Mouse (Mus musculus): ENCODE results near the gene Tkfc.
"Not testable (repeated sequence)": the region's sequence is repeated elsewhere in the genome, so short reads cannot be mapped to it uniquely, and the experiment has no call there.

Tkfc gene

GRCm38 (mm10) chr19:10587231-10587630 is 18.2 kb downstream of the Tkfc start:
- no peak for DNase-seq

DNA sequence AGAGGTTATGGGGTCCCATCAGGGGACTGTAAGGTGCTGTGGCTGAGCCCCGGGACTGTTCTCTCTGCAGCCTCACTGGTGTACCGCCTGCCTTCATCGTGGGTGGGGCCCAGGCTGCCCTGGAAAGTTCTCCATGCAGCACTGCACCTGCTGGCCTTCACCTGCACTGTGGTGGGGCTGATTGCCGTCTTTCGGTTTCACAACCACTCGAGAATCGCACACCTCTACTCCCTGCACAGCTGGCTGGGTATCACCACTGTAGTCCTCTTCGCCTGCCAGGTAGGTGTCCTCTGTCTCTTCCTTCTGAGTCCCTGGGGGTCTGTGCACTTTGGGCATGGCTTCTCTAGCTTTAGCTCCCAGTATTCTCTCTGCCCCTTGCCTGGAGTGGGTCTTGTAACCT is 20.3 kb downstream of the Tkfc start:
- DNase-seq = no peak

DNA sequence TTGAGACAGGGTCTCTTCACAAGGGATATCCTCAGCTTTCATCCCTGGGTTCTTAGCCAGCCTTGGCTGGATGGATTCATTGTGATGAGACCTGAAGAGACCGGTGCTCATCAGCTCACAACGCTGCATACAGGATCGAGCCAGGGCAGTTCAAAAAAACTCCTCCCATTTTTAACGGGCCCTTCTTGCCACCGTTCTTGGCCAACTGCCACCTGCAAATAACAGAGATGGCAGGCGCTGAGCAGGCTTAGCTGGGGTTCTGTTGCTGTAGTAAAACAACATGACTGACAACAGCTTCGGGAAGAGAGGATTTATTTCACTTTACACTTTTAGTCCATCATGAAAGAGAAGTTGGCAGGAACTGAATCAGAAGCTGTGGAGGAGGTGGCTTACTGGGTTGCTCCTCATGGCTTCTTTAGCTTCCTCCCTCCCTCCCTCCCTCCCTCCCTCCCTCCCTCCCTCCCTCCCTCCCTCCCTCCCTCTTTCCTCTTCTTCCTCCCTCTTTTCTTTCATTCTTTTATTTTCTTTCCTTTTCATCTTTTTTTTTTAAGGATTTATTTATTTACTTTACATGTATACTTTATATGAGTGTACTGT is 21.8 kb downstream of the Tkfc start:
- DNase-seq = no peak

DNA sequence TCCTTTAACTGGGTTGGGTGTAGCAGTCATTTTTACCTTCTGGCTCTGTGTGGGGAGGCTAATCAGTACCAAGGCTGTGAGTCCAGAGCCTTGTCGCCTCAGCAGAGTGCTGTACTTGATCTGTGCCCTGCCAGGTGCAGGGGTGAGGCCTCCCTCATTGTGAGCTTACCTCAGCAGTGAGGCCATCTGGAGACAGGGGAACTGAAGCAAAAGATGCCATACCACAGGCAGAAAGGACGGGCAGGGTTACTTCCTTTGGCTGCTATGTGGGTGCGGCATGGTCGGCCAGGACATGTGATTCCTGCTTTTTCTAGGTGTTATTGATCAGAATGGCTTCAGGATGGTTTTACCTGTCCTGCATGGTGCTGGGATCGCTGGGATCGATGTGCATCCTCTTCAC is 23.5 kb downstream of the Tkfc start:
- no peak for DNase-seq

GRCm38 (mm10) chr19:10580761-10581160 is 24.7 kb downstream of the Tkfc start:
- no peak for DNase-seq

GRCm38 (mm10) chr19:10580102-10580501 is 25.4 kb downstream of the Tkfc start:
- DNase-seq = no peak

DNA sequence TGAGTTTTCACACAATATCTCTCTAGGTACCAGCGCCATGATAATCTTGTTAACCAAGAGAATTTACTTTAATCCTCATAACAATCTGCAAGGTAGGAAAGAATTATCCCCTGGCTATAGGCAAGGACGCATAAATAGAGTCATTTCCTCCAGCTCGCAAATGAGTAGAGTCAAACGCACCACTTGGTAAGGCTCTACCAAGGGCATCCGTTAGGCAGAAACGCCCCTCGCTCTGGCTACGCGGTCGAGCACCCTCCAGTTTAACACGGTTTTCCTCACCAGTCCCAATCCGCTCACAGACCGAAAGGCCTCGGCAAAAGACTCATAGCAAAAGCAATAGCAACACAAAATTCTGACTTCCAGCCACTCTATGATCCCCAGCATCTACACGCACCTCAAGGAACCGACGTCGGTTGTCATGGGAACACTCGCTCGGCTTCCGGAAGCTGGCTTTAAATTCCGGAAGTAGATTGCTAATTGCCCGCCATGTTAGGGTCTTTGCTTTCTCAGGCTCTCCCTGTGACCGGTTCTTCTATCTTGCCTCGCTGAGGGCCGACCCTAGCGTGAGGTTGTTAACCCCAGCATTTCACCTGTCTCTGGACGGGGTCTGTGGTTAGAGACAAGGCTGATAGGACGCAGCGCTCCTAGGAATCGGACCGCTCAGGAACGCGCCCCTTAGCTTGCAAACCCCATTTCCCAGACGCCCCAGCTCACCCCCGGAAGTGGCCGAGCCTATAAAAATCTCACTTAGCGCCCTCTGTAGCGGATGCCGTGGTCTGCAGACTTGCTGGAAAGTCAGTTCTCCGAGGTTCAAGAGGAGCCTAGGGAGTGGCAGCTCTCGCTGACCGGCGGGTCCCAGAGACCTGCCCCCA is 28.5 kb downstream of the Tkfc start, which contains the start of the genes Cyb561a3 and Tmem138:
TSS of gene Cyb561a3 (plus strand) at position 483 of the 872 bp plus-strand sequence.
TSS of gene Tmem138 (minus strand) at position 673 of the 872 bp plus-strand sequence.
- peak; percentile 96 for DNase-seq

GRCm38 (mm10) chr19:10569627-10570026 is 35.8 kb downstream of the Tkfc start:
- DNase-seq = no peak

- DNase-seq = no peak
These were observed 40.2 kb downstream of the Tkfc start for GRCm38 (mm10) chr19:10565217-10565616.

GRCm38 (mm10) chr19:10564278-10564677 is 41.2 kb downstream of the Tkfc start:
- no peak for DNase-seq

DNA sequence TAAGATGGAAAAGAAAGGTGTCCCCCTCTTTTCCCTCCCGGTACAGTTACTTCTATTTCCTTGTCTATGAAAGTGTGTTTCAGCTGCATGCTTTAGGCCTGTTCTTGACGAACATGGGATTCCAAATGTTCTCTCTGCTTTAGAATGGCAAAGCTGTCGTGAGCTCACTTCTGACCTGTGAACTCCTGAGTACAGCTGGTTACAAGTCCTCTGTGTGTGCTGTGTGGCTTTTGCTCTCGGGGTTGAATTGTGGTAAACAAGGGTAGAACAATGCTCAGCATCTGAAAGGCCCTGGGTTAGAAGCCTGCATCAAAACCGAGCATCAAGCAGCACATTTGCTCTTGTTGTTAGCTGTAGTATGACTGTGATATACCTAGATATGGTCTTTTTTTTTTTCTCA is 43.1 kb downstream of the Tkfc start:
- no peak for DNase-seq

DNA sequence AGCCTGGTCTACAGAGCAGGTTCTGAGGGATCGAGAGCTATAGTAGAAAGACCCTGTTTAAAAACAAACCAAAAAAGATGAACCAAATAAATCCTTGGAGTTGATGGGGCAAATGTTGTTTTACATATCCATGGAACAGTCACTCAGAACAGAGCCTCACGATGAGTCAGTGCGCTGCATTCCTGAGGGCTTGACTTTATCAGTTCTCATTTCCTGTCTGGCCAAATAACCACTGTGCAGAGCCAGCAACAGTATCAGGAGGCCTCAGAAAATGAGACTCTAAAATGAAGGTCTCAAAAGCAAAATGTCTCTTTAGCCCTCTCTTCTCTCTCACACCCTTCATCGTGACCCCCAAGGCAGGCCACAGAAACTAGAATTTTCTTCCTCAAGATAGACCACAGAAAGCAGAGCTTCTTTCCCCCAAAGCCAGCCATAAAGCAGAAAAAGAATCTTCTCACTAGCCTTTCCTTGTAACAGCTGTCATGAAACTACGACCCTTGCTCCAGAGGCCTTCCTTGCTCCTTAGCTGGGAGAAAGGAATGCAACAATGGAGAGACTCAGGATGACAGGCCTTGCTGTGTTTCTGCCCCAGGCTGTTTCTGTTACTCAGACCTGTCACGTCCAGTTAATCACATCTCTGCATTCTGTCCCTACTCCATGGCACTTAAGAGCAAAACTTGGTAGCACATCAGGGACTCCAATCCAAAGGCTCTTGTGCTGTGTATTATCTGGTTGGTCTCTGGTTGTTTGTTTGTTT is 43.7 kb downstream of the Tkfc start:
- peak; percentile 23 for DNase-seq

- DNase-seq = peak; percentile 28
These were observed 45.3 kb downstream of the Tkfc start for GRCm38 (mm10) chr19:10560108-10560507.

DNA sequence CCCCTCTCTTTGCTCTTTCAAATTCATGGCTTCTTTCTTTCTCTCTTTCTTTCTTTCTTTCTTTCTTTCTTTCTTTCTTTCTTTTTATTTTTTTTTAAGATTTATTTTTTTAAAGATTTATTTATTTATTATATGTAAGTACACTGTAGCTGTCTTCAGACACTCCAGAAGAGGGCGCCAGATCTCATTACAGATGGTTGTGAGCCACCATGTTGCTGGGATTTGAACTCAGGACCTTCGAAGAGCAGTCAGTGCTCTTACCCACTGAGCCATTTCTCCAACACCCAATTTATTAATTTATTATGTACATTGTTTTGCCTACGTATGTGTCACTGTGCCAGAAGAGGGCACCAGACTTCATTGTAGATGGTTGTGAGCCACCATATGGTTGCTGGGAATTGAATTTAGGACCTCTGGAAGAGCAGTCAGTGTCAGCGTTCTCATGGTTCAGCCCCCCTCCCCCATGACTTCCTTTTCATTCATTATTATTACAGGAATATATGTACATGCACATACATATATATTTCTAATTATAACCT is 47.5 kb downstream of the Tkfc start:
- DNase-seq = not testable (repeated sequence)

- no peak for DNase-seq
These were observed 48.0 kb downstream of the Tkfc start for GRCm38 (mm10) chr19:10557430-10557829.

- DNase-seq = no peak
These were observed 48.5 kb downstream of the Tkfc start for GRCm38 (mm10) chr19:10557001-10557400.

DNA sequence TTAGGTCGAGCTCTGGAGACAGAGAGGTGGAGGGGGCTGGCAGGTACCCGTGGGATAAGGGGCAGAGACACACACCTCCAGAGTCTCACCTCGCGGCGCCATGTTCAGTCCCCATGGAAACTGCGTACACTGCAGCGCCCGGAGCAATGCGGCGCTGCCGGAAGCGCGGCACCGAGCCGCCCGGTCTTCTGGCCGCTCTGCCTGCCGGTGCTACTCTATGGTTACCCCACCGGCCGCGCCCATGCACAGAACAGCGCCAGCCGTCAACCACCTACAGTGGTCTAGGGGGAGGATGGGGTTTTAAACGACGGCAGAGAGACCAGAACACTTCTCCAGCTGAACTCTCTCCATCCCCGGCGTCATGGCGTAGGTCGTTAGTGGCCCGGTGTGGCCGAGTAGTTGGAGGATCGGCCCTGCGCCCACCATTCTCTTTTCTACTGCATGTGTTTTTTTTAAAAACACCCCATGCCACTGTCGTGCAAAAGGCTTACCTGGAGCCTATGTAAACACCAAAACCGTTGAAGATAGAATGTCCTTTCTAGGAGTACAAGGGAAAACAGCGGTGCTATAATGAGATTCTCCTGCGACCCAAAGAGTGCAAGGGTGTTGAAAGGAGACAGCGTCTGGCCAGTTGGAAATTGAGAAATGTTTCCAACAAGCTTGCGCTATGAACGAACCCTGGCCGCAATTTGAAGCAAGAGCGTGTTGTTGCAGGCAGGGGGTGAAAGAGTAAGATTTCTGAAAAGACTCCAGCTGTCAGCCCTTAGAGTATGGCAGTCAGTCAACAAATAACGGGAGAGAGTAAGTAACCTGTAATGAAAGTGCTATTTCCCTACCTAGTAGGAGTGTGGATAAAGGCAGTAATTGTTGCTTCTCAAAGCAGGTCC is 49.6 kb downstream of the Tkfc start, which contains the start of gene Tmem216:
TSS of gene Tmem216 (minus strand) at position 615 of the 887 bp plus-strand sequence.
- DNase-seq = peak; percentile 93

DNA sequence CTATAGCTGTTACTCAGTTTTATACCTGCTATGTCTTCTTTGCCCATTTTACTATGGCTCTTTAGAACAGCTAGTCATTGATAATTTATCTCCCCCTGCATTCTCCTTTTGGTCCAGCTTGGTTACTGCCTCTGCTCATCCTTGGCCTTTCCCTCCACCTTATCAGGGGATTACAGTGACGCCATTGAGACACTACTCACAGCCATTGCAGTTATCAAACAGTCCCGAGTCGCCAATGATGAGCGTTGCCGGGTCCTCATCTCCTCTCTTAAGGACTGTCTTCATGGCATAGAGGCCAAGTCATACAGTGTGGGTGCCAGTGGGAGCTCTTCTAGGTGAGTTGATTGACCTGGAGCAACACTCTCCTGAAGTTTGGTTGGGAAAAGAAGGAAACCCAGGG is 66.0 kb downstream of the Tkfc start:
- no peak for DNase-seq

Measured in embryo, embryonic 11 days (tissue).